Mouse (Mus musculus) heart, postnatal 36 days (tissue): ENCODE measurements around the gene Gm49333. TPM values are rescaled to one million over a fixed set of nuclear protein-coding genes. Genes with fewer than 3 reads are reported as not detected.
A peak's percentile ranks its signal among the peaks of the same experiment; 100 is the strongest.
"Not testable (repeated sequence)": the region's sequence is repeated elsewhere in the genome, so short reads cannot be mapped to it uniquely, and the experiment has no call there.

Experiments
- DNase-seq, 2 experiments: peaks; one replicate each; pipeline ENCODE4 v3.0.0; 2021 to 2022
- intact Hi-C: fragments of 180-260 bp; cut with DNase I; formaldehyde crosslinking; loops from one replicate; pipeline ENCODE4 v1.15.1; 2025
- total RNA-seq, 2 experiments: library from RNA; stranded (reverse); gene quantifications; 2 replicates each; pipeline ENCODE4 v1.2.3; 2021

Gene Gm49333
- total RNA-seq, 2 experiments from 2014 or later = not detected

GRCm38 (mm10) chr16:20621991-20622685 is 10.7 kb downstream of the Gm49333 start:
- DNase-seq = peak; percentile 47 to 64
- intact Hi-C loops = no loop called here

DNA sequence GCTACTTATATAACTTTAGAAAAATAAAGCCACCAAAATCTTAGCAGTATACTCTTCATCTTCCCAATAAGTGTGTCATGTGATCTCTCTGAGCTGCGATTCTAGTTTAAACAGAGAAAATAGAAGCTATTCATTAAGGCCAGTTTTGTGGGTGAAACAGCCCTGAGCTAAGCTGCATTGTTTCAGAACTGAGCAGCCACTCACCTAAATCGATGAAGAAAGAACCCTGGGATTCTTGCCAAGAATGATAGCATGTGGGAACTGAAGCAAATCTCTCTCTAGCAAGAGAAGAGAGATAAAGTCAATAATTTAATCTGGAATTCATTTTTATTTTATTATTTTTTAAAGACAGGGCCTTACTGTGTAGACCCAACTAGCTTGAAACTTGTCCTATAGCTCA is 11.8 kb downstream of the Gm49333 start:
- intact Hi-C loops = no loop called here

GRCm38 (mm10) chr16:20628871-20629391 is 17.5 kb downstream of the Gm49333 start:
- DNase-seq = no peak
- intact Hi-C loops = no loop called here

More for the DNA sequence above, 11.8 kb downstream of the Gm49333 start:
- DNase-seq = no peak

GRCm38 (mm10) chr16:20629731-20630634 is 18.6 kb downstream of the Gm49333 start, which contains the start of gene Ece2:
Gene Ece2, plus strand, starts transcription at chr16:20629828.
- peak in 1 of 2 experiments; percentile 22 for DNase-seq
- intact Hi-C loops = no loop called here

DNA sequence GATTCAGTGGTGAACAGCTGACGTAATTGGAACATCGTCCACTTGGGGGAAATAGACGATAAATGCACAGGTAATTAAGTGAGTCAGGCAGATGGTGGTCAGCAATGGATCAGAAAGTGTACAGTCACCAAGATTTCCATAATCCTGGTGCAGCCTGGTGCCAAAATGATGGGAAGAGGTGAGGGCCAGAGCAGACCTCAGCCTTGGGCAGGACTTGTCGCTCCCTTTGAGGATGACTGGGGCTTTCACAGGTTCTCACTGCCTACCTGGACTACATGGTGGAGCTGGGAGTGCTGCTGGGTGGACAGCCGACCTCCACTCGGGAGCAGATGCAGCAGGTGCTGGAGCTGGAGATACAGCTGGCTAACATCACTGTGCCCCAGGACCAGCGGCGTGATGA is 26.0 kb downstream of the Gm49333 start:
- DNase-seq = no peak
- intact Hi-C loops = no loop called here

GRCm38 (mm10) chr16:20638367-20638766 is 27.0 kb downstream of the Gm49333 start:
- no peak for DNase-seq
- intact Hi-C loops = no loop called here

- intact Hi-C loops = loop anchor here (1.0 kb wide), 1 partner anchor 146 kb away; no protein-coding TSS in a partner anchor
- peak; percentile 73 to 79 for DNase-seq
Measured at GRCm38 (mm10) chr16:20642161-20642560, 30.8 kb downstream of the Gm49333 start.

DNA sequence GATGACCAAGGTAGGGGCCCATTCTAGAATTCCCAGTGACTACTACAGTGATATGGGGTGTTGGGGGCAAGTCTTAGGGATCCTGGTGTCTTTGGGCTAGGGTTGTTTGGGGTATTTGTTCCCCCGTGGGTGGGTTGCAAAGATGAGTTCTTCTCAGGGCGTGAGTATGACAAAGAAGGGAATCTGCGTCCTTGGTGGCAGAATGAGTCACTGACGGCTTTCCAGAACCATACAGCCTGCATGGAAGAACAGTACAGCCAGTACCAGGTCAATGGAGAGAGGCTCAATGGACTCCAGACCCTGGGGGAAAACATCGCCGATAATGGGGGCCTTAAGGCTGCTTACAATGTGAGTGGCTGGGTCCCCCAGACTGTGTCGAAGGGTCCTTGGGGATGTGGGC is 32.5 kb downstream of the Gm49333 start:
- no peak for DNase-seq
- intact Hi-C loops = no loop called here

DNA sequence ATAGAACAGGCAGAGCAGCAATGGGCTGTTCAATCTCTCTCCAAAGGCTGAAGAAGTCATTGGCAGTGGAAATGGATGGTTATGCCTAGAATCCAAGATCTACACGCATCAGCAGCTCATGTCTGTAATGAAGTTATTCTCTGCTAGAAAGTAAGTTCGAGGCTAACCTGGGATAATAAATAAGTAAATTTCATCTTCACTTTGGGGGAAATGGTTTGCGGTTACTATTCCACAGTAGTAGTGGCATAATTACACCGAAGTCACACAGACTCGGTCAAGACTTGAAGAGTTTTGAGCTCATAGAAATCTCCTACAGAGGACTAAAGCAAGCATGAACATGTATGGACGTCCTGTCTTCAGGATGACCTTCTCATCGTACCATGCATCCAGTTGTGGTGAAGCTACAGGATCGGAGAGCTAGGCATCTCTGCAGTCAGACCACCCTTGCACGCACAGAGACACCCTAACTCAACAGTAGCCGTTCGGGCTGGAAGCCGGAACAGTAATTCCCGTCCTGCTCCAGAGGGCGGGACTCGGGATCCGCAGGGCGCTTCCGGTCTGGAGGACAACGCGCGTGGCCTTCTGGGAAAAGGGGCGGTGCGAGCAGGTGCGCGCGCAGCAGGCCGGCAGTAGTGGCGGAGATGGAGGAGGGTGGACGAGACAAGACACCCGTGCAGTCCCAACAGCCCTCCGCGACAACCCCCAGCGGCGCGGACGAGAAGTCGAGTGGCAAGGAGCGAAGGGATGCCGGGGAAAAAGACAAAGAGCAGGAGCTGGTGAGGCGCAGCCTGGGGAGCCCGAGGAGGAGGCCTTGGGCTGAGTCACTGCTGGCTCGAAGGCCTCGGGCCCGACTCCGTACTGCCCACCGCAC is 39.9 kb downstream of the Gm49333 start, which contains the start of gene Psmd2:
TSS of gene Psmd2 (plus strand) at position 577 of the 871 bp plus-strand sequence.
- peak; percentile 98 to 99 for DNase-seq
- intact Hi-C loops = loop anchor here (1.0 to 5.0 kb wide), 4 partner anchors 41 to 224 kb away; partner anchors contain the start of genes Abcc5, Alg3, Ap2m1 and Eef1akmt4

DNA sequence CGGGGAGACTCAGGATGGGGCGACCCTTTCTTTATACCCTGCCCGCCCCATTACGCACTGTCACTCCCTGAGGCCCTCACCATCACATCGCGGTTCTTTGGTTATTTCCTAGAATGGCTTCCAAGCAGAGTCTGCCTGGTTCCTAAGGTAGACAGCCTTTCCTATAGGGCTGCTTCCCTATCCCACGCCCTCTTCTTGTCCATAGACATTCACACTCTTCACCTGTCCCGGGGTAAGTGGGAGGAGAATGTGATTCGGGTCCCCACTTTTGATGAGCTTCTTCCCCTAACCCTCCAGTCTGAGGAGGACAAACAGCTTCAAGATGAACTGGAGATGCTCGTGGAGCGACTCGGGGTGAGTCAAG is 40.5 kb downstream of the Gm49333 start:
- no peak for DNase-seq
- intact Hi-C loops = loop anchor here (1.0 to 5.0 kb wide), 5 partner anchors 21 to 225 kb away; partner anchors contain the start of genes Abcc5, Alg3, Ap2m1 and Eef1akmt4

- intact Hi-C loops = loop anchor here (2.0 to 5.0 kb wide), 3 partner anchors 19 to 226 kb away; partner anchors contain the start of genes Abcc5 and Ap2m1
Measured at GRCm38 (mm10) chr16:20653315-20653714, 41.9 kb downstream of the Gm49333 start.

GRCm38 (mm10) chr16:20657661-20658060 is 46.3 kb downstream of the Gm49333 start:
- intact Hi-C loops = no loop called here
- no peak for DNase-seq

More at GRCm38 (mm10) chr16:20653315-20653714, 41.9 kb downstream of the Gm49333 start:
- no peak for DNase-seq

DNA sequence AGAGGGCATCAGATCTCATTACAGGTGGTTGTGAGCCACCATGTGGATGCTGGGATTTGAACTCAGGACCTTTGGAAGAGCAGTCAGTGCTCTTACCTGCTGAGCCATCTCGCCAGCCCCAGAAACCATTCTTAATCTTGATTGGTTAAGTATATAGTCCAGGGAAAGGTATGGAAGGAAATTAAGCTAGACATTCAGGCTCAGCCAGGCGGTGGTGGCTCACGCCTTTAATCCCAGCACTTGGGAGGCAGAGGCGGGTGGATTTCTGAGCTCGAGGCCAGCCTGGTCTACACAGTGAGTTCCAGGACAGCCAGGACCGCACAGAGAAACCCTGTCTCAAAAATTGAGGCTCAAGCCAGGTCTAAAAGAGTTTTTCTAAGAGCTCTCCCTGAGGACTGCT is 56.6 kb downstream of the Gm49333 start, which contains the start of gene Eif4g1:
TSS of gene Eif4g1 (plus strand) at position 301 of the 400 bp plus-strand sequence.
- intact Hi-C loops, DNase-seq: not testable (repeated sequence)

DNA sequence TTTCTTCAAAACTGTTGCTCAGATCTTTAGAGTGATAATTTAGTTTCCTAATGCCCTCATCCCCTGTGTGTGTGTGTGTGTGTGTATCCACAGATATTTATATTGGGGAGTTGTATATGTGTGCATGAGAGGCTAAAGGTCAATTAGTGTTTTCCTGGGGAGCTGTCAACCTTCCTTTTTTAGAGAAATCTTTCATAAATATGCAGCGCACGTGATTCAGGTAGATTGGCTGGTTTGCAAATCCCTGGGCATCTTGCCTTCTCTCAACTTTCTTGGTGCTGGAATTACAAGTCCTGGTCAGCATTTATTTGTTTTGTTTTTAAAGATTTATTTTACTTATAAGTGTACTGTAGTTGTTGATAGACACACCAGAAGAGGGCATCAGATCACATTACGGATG is 58.9 kb downstream of the Gm49333 start:
- no peak for DNase-seq

GRCm38 (mm10) chr16:20671886-20672285 is 60.5 kb downstream of the Gm49333 start:
- intact Hi-C loops = loop anchor here (2.0 to 5.0 kb wide), 2 partner anchors 19 to 135 kb away; partner anchors contain the start of gene Ap2m1
- no peak for DNase-seq

More for the DNA sequence above, 58.9 kb downstream of the Gm49333 start:
- intact Hi-C loops = loop anchor here (5.0 kb wide), 1 partner anchor 133 kb away; the partner anchor contains the start of gene Ap2m1

GRCm38 (mm10) chr16:20672500-20672902 is 61.1 kb downstream of the Gm49333 start:
- DNase-seq = peak; percentile 96 to 97
- intact Hi-C loops = loop anchor here (2.0 to 5.0 kb wide), 2 partner anchors 20 to 135 kb away; partner anchors contain the start of gene Ap2m1

DNA sequence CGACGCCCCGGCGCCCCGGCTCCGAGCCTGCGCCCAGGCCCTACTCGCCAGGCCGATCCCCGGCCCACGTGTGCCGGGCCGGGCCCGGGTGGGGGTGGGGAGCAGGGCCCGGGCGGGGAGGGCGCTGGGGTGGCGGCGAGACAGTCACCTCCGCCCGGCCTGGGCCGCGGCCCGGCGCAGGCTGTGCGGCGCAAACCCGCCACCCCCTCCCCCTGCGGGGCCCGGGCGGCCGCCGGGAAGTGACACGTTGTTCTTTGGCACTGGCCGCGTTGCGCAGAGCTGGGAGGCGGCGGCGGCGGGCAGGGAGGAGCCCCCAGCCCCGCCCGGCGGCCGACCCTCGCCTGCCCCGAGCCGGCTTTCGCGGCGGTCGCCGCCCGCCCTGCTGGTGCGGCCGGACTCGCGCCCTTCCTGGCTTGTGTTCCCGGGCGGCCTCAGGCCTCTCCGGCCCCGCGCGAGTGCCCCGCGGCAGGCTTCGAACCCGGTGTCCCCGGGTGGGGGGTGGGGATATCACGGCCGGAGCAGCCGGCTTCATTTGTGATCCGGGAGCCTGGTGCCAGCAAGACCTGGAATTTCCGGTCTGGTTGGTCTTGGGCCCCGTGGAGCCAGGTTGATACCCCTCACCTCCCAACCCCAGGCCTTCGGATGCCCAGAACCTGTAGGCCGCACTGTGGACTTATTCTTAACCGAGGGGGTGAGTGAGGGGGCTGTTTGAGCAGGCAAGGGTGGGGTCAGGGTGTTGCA is 61.7 kb downstream of the Gm49333 start:
- intact Hi-C loops = loop anchor here (1.0 to 5.0 kb wide), 3 partner anchors 20 to 136 kb away; partner anchors contain the start of genes Ap2m1, Clcn2 and Polr2h
- DNase-seq = peak; percentile 72 to 81

- peak in 1 of 2 experiments; percentile 34 for DNase-seq
- intact Hi-C loops = loop anchor here (1.0 to 5.0 kb wide), 4 partner anchors 19 to 137 kb away; partner anchors contain the start of genes Ap2m1, Clcn2, Fam131a and Polr2h
Measured at GRCm38 (mm10) chr16:20673706-20674303, 62.4 kb downstream of the Gm49333 start.
